ENCODE assay signal across 19 mouse cellular contexts in the genomic region with DNA sequence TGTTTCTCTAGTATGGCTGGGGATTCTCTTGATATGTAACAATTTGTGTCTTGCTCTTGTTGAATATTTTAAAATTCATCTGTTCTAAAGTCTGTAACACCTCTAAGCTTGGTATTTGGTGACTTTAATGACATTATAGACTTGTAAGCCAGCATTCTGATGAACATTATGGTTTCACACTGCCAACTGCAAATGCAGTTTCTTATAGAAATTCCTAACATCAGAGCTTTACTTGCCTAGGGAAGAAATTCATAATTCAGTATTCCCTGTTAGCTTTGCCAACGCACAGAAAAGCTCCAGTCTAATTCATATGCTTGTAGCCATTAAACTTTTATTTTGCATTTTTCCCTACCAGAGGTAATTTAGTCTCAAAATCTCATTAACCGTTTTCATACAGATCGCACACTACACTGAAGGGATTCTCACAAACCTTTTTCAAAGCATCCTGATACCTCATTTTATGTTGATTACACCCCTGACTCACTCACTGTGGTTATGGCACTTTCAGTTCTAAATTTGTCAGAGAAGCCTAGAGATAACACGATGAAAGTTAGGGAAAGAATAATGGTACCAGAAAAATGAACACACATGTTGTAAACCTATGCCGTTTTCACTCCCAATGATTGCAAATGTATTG.
DNase-seq lines count a peak whose midpoint lies in the region; ATAC-seq and TF ChIP-seq lines count a peak whose summit lies in the region.
"Had no signal": no experiment of that assay in that cellular context is flagged by ENCODE, and none has a peak within 500 bp of the region (broad histone marks: within the 10 kb centered on the region; RNA-seq: fewer than 3 reads in every experiment).

No protein-coding gene starts in this region.

- H3K4me3 ChIP-seq in forebrain, postnatal 0 days (ENCODE audit: low read depth, low read length), result no peak overlapping the region
- no peak overlapping the region for H3K4me3 ChIP-seq in forebrain, embryonic 10.5 days
- H3K4me3 ChIP-seq in midbrain, embryonic 14.5 days (replicated peaks; ENCODE audit: low read depth, low read length), result no peak overlapping the region
- H3K4me3 ChIP-seq in midbrain, embryonic 13.5 days (replicated peaks), result no peak overlapping the region
- H3K4me3 ChIP-seq in neural tube, embryonic 15.5 days (replicated peaks), result no peak overlapping the region
- H3K4me3 ChIP-seq: gastrocnemius, adult 2 months; hindbrain, embryonic 13.5 days had no signal

- H3K27ac ChIP-seq in forebrain, postnatal 0 days (ENCODE audit: low read depth, low read length), result 0 out of 2 replicates have a peak overlapping the region, but pooled peaks have one; percentile 9
- no peak overlapping the region for H3K27ac ChIP-seq in forebrain, embryonic 10.5 days
- no peak overlapping the region for H3K27ac ChIP-seq in midbrain, embryonic 14.5 days (replicated peaks; ENCODE audit: low read depth, low read length)
- no peak overlapping the region for H3K27ac ChIP-seq in midbrain, embryonic 13.5 days
- no peak overlapping the region; the same call in 1 of the 2 replicates for H3K27ac ChIP-seq in neural tube, embryonic 15.5 days (replicated peaks)
- H3K27ac ChIP-seq: gastrocnemius, adult 2 months; hindbrain, embryonic 13.5 days had no signal

- no peaks in the 10 kb centered on the region for H3K4me1 ChIP-seq in forebrain, postnatal 0 days (ENCODE audit: insufficient read depth)
- H3K4me1 ChIP-seq in forebrain, embryonic 10.5 days, result no peaks in the 10 kb centered on the region
- no peaks in the 10 kb centered on the region for H3K4me1 ChIP-seq in midbrain, embryonic 14.5 days (ENCODE audit: control insufficient read depth, insufficient read depth, low read length)
- no peaks in the 10 kb centered on the region for H3K4me1 ChIP-seq in midbrain, embryonic 13.5 days (replicated peaks)
- H3K4me1 ChIP-seq in neural tube, embryonic 15.5 days, result no peaks in the 10 kb centered on the region
- H3K4me1 ChIP-seq: hindbrain, embryonic 13.5 days had no signal

- no peak for TF ChIP-seq CTCF in forebrain, postnatal 0 days (IDR thresholded peaks at IDR 0.05; ENCODE audit: low read depth)

- ATAC-seq in forebrain, postnatal 0 days, result peak; percentile 62
- no peak for ATAC-seq in midbrain, embryonic 14.5 days (ENCODE audit: low FRiP score, low TSS enrichment)
- no peak for ATAC-seq in midbrain, embryonic 13.5 days
- peak; percentile 68; the same call in 1 of the 2 replicates for ATAC-seq in neural tube, embryonic 15.5 days (ENCODE audit: low FRiP score)
- ATAC-seq: activated CD4-positive, CD25-positive, alpha-beta regulatory T cell, adult 4 months; forebrain, embryonic 14.5 days; hindbrain, embryonic 16.5 days had no signal

- 70% methylated on average over 5 of the region's 5 CpGs for WGBS in forebrain, postnatal 0 days
- WGBS in forebrain, embryonic 10.5 days, result 93% methylated on average over 5 of the region's 5 CpGs
- WGBS in midbrain, embryonic 14.5 days, result 87% methylated on average over 5 of the region's 5 CpGs
- WGBS in midbrain, embryonic 13.5 days, result 90% methylated on average over 5 of the region's 5 CpGs
- 61% methylated on average over 5 of the region's 5 CpGs for WGBS in neural tube, embryonic 15.5 days

- no peaks in the 10 kb centered on the region for H3K27me3 ChIP-seq in forebrain, postnatal 0 days (ENCODE audit: insufficient read depth, low read length)
- H3K27me3 ChIP-seq in forebrain, embryonic 10.5 days (ENCODE audit: poor library complexity, severe bottlenecking), result no peaks in the 10 kb centered on the region
- H3K27me3 ChIP-seq in midbrain, embryonic 14.5 days (ENCODE audit: control insufficient read depth, insufficient read depth, low read length), result no peaks in the 10 kb centered on the region
- no peaks in the 10 kb centered on the region for H3K27me3 ChIP-seq in midbrain, embryonic 13.5 days
- no peaks in the 10 kb centered on the region for H3K27me3 ChIP-seq in neural tube, embryonic 15.5 days (replicated peaks)
- H3K27me3 ChIP-seq: hindbrain, embryonic 13.5 days had no signal

- no peak overlapping the region for H3K4me2 ChIP-seq in forebrain, postnatal 0 days (ENCODE audit: low read depth)
- H3K4me2 ChIP-seq in midbrain, embryonic 14.5 days (ENCODE audit: low read length), result no peak overlapping the region
- H3K4me2 ChIP-seq in midbrain, embryonic 13.5 days (replicated peaks), result no peak overlapping the region
- no peak overlapping the region for H3K4me2 ChIP-seq in neural tube, embryonic 15.5 days
- H3K4me2 ChIP-seq: heart, embryonic 11.5 days; hindbrain, embryonic 13.5 days had no signal

- DNase-seq in forebrain, postnatal 0 days, result peak; percentile 16
- DNase-seq in forebrain, embryonic 10.5 days (ENCODE audit: extremely low spot score, low spot score), result no peak
- peak; percentile 3 for DNase-seq in midbrain, embryonic 14.5 days
- no peak for DNase-seq in neural tube, embryonic 10.5 days (ENCODE audit: extremely low spot score, low spot score)
- DNase-seq: adrenal gland, adult 8-10 months; adrenal gland, postnatal 25 days; cerebellum, adult 18-20 months; cerebellum, adult 9-10 months; cerebellum, postnatal 14 days; gastrocnemius, adult 2 months; gastrocnemius, postnatal 14 days; heart, adult 11 months had no signal

- no peaks in the 10 kb centered on the region for H3K36me3 ChIP-seq in forebrain, postnatal 0 days (ENCODE audit: insufficient read depth)
- H3K36me3 ChIP-seq in forebrain, embryonic 10.5 days (replicated peaks), result no peaks in the 10 kb centered on the region
- no peaks in the 10 kb centered on the region for H3K36me3 ChIP-seq in midbrain, embryonic 14.5 days (ENCODE audit: control insufficient read depth, insufficient read depth, low read length)
- no peaks in the 10 kb centered on the region for H3K36me3 ChIP-seq in midbrain, embryonic 13.5 days
- H3K36me3 ChIP-seq in neural tube, embryonic 15.5 days, result no peaks in the 10 kb centered on the region
- H3K36me3 ChIP-seq: hindbrain, embryonic 13.5 days had no signal

- no peak overlapping the region for H3K9ac ChIP-seq in forebrain, postnatal 0 days
- no peak overlapping the region for H3K9ac ChIP-seq in midbrain, embryonic 14.5 days (replicated peaks; ENCODE audit: low read length)
- H3K9ac ChIP-seq in midbrain, embryonic 13.5 days (replicated peaks), result no peak overlapping the region
- no peak overlapping the region for H3K9ac ChIP-seq in neural tube, embryonic 15.5 days (replicated peaks)
- H3K9ac ChIP-seq: hindbrain, embryonic 13.5 days had no signal

- H3K9me3 ChIP-seq in forebrain, postnatal 0 days (ENCODE audit: low read length), result no peaks in the 10 kb centered on the region
- H3K9me3 ChIP-seq in forebrain, embryonic 10.5 days, result no peaks in the 10 kb centered on the region
- no peaks in the 10 kb centered on the region for H3K9me3 ChIP-seq in midbrain, embryonic 14.5 days (ENCODE audit: control insufficient read depth, low read length)
- no peaks in the 10 kb centered on the region for H3K9me3 ChIP-seq in midbrain, embryonic 13.5 days
- no peaks in the 10 kb centered on the region for H3K9me3 ChIP-seq in neural tube, embryonic 15.5 days (replicated peaks)
- H3K9me3 ChIP-seq: hindbrain, embryonic 13.5 days had no signal

Comparison
In these comparisons a context has a peak if more than half of its experiments do, and no peak if none do; other contexts are left out.
1. DNase-seq: peak in forebrain, postnatal 0 days (single experiment) and midbrain, embryonic 14.5 days (single experiment); none in forebrain, embryonic 10.5 days (single experiment) and neural tube, embryonic 10.5 days (single experiment).
2. ATAC-seq: peak in forebrain, postnatal 0 days (single experiment) and neural tube, embryonic 15.5 days (single experiment); none in midbrain, embryonic 14.5 days (single experiment) and midbrain, embryonic 13.5 days (single experiment).